Mouse (Mus musculus): ENCODE measurements around the gene Cenpx. TPM values are rescaled to one million over a fixed set of nuclear protein-coding genes. Genes with fewer than 3 reads are reported as not detected.
A peak's percentile ranks its signal among the peaks of the same experiment; 100 is the strongest.

Gene Cenpx
- polyA plus RNA-seq, 1 experiment: 157 TPM

- no peak overlapping the region for H3K4me3 ChIP-seq (ENCODE audit: insufficient read depth, low read depth, low read length)
- no peak overlapping the region for H3K27ac ChIP-seq (ENCODE audit: insufficient read depth, low read depth, low read length)
- TF ChIP-seq POLR2A (IDR thresholded peaks at IDR 0.05; ENCODE audit: low read depth, low read length): no peak
- no peak for TF ChIP-seq CTCF (conservative IDR thresholded peaks at IDR 0.05; ENCODE audit: insufficient read depth, insufficient read length, low read depth, low read length)
- peaks cover 2% of the 10 kb centered on the region; the same call in 1 of the 2 replicates for H3K36me3 ChIP-seq (ENCODE audit: control insufficient read depth, insufficient read depth, low read length)
- 82% methylated on average over 7 of the region's 7 CpGs for WGBS
- no peaks in the 10 kb centered on the region for H3K27me3 ChIP-seq (replicated peaks; ENCODE audit: control insufficient read depth, insufficient read depth, low read length)
- H3K4me1 ChIP-seq (ENCODE audit: control insufficient read depth, insufficient read depth, low read length): peaks cover 11% of the 10 kb centered on the region; the same call in 1 of the 2 replicates
- peak; percentile 29 for DNase-seq
Observed at GRCm38 (mm10) chr11:120723509-120723908, 10.0 kb upstream of the Cenpx start.

GRCm38 (mm10) chr11:120722761-120723382 lies 9.3 kb upstream of the Cenpx start:
- peak; percentile 81 for DNase-seq
- 67% methylated on average over 11 of the region's 11 CpGs for WGBS
- Histone ChIP-seq H3K4me3 (ENCODE audit: insufficient read depth, low read depth, low read length) (no peak overlapping the region), H3K27ac (ENCODE audit: insufficient read depth, low read depth, low read length) (no peak overlapping the region), H3K36me3 (ENCODE audit: control insufficient read depth, insufficient read depth, low read length) (peaks cover 2% of the 10 kb centered on the region; the same call in 1 of the 2 replicates), H3K27me3 (replicated peaks; ENCODE audit: control insufficient read depth, insufficient read depth, low read length) (no peaks in the 10 kb centered on the region), H3K4me1 (ENCODE audit: control insufficient read depth, insufficient read depth, low read length) (peaks cover 11% of the 10 kb centered on the region; the same call in 1 of the 2 replicates)
- TF ChIP-seq POLR2A (IDR thresholded peaks at IDR 0.05; ENCODE audit: low read depth, low read length) (peak; percentile 28), CTCF (conservative IDR thresholded peaks at IDR 0.05; ENCODE audit: insufficient read depth, insufficient read length, low read depth, low read length) (no peak)

GRCm38 (mm10) chr11:120722067-120722630 lies 8.6 kb upstream of the Cenpx start:
- peak overlapping the region; percentile 53 for H3K4me3 ChIP-seq (ENCODE audit: insufficient read depth, low read depth, low read length)
- WGBS: 22% methylated on average over 21 of the region's 21 CpGs
- TF ChIP-seq CTCF (conservative IDR thresholded peaks at IDR 0.05; ENCODE audit: insufficient read depth, insufficient read length, low read depth, low read length) (no peak), POLR2A (IDR thresholded peaks at IDR 0.05; ENCODE audit: low read depth, low read length) (no peak)

GRCm38 (mm10) chr11:120721124-120722066 lies 7.9 kb upstream of the Cenpx start, which contains the start of gene Rac3:
Gene Rac3, plus strand, starts transcription at chr11:120721470.
- Histone ChIP-seq H3K36me3 (ENCODE audit: control insufficient read depth, insufficient read depth, low read length) (peaks cover 2% of the 10 kb centered on the region; the same call in 1 of the 2 replicates), H3K27ac (ENCODE audit: insufficient read depth, low read depth, low read length) (no peak within 1 kb of the TSS), H3K4me1 (ENCODE audit: control insufficient read depth, insufficient read depth, low read length) (peaks cover 11% of the 10 kb centered on the region; the same call in 1 of the 2 replicates), H3K4me3 (ENCODE audit: insufficient read depth, low read depth, low read length) (peak within 1 kb of the TSS; percentile 53), H3K27me3 (replicated peaks; ENCODE audit: control insufficient read depth, insufficient read depth, low read length) (no peaks in the 10 kb centered on the region)
- TF ChIP-seq POLR2A (IDR thresholded peaks at IDR 0.05; ENCODE audit: low read depth, low read length) (no peak), CTCF (conservative IDR thresholded peaks at IDR 0.05; ENCODE audit: insufficient read depth, insufficient read length, low read depth, low read length) (no peak)
- peak; percentile 63 for DNase-seq
- 1% methylated on average over 88 of the region's 90 CpGs for WGBS

More at GRCm38 (mm10) chr11:120722067-120722630, 8.6 kb upstream of the Cenpx start:
- DNase-seq: no peak
- Histone ChIP-seq H3K27ac (ENCODE audit: insufficient read depth, low read depth, low read length) (no peak overlapping the region), H3K36me3 (ENCODE audit: control insufficient read depth, insufficient read depth, low read length) (peaks cover 2% of the 10 kb centered on the region; the same call in 1 of the 2 replicates), H3K4me1 (ENCODE audit: control insufficient read depth, insufficient read depth, low read length) (peaks cover 11% of the 10 kb centered on the region; the same call in 1 of the 2 replicates), H3K27me3 (replicated peaks; ENCODE audit: control insufficient read depth, insufficient read depth, low read length) (no peaks in the 10 kb centered on the region)

- Histone ChIP-seq H3K4me3 (ENCODE audit: insufficient read depth, low read depth, low read length) (no peak overlapping the region), H3K27me3 (replicated peaks; ENCODE audit: control insufficient read depth, insufficient read depth, low read length) (no peaks in the 10 kb centered on the region), H3K36me3 (ENCODE audit: control insufficient read depth, insufficient read depth, low read length) (no peaks in the 10 kb centered on the region), H3K4me1 (ENCODE audit: control insufficient read depth, insufficient read depth, low read length) (peaks cover 11% of the 10 kb centered on the region; the same call in 1 of the 2 replicates), H3K27ac (ENCODE audit: insufficient read depth, low read depth, low read length) (no peak overlapping the region)
- TF ChIP-seq CTCF (conservative IDR thresholded peaks at IDR 0.05; ENCODE audit: insufficient read depth, insufficient read length, low read depth, low read length): peak; percentile 98
- TF ChIP-seq POLR2A (IDR thresholded peaks at IDR 0.05; ENCODE audit: low read depth, low read length): no peak
- 10% methylated on average over 17 of the region's 17 CpGs for WGBS
- peak; percentile 90 for DNase-seq
Observed at GRCm38 (mm10) chr11:120720450-120720849, 6.9 kb upstream of the Cenpx start.

GRCm38 (mm10) chr11:120719841-120720376 lies 6.4 kb upstream of the Cenpx start:
- no peaks in the 10 kb centered on the region for H3K27me3 ChIP-seq (replicated peaks; ENCODE audit: control insufficient read depth, insufficient read depth, low read length)

More at GRCm38 (mm10) chr11:120719841-120720376, 6.4 kb upstream of the Cenpx start:
- DNase-seq: no peak
- 89% methylated on average over 13 of the region's 13 CpGs for WGBS
- Histone ChIP-seq H3K4me1 (ENCODE audit: control insufficient read depth, insufficient read depth, low read length) (peaks cover 11% of the 10 kb centered on the region; the same call in 1 of the 2 replicates), H3K4me3 (ENCODE audit: insufficient read depth, low read depth, low read length) (no peak overlapping the region), H3K36me3 (ENCODE audit: control insufficient read depth, insufficient read depth, low read length) (no peaks in the 10 kb centered on the region), H3K27ac (ENCODE audit: insufficient read depth, low read depth, low read length) (no peak overlapping the region)
- TF ChIP-seq POLR2A (IDR thresholded peaks at IDR 0.05; ENCODE audit: low read depth, low read length) (no peak), CTCF (conservative IDR thresholded peaks at IDR 0.05; ENCODE audit: insufficient read depth, insufficient read length, low read depth, low read length) (no peak)

All from kidney, adult 2 months (tissue).